Comparison of ENCODE assay signal across 19 mouse cellular contexts in genomic region chr5:36623670-36624069, GRCm38 (mm10). TPM values are rescaled to one million over a fixed set of nuclear protein-coding genes. Genes with fewer than 3 reads are reported as not detected.
A peak's percentile ranks its signal among the peaks of the same experiment; 100 is the strongest.
DNase-seq lines count a peak whose midpoint lies in the region; ATAC-seq lines count a peak whose summit lies in the region.
"Had no signal": no experiment of that assay in that cellular context is flagged by ENCODE, and none has a peak within 500 bp of the region (broad histone marks: within the 10 kb centered on the region; RNA-seq: fewer than 3 reads in every experiment).

No protein-coding gene starts in this region.

- no peaks in the 10 kb centered on the region for H3K27me3 ChIP-seq in liver, embryonic 12.5 days (replicated peaks)
- no peaks in the 10 kb centered on the region for H3K27me3 ChIP-seq in liver, embryonic 11.5 days (replicated peaks; ENCODE audit: control insufficient read depth, insufficient read depth, low read length)
- H3K27me3 ChIP-seq in midbrain, embryonic 11.5 days (ENCODE audit: control insufficient read depth, insufficient read depth, low read length): no peaks in the 10 kb centered on the region
- H3K27me3 ChIP-seq in midbrain, embryonic 15.5 days (replicated peaks): no peaks in the 10 kb centered on the region
- H3K27me3 ChIP-seq: heart, embryonic 12.5 days; hindbrain, embryonic 12.5 days had no signal

- no peak for ATAC-seq in liver, embryonic 12.5 days
- ATAC-seq in liver, embryonic 11.5 days (replicated peaks; ENCODE audit: low FRiP score): no peak
- ATAC-seq in midbrain, embryonic 11.5 days (ENCODE audit: low FRiP score): no peak
- ATAC-seq in midbrain, embryonic 15.5 days (replicated peaks): no peak
- no peak for ATAC-seq in erythroblast, adult 5-6 weeks (replicated peaks; ENCODE audit: low FRiP score, poor library complexity, severe bottlenecking)
- ATAC-seq: forebrain, embryonic 14.5 days; hindbrain, postnatal 0 days had no signal

- DNase-seq in liver, embryonic 11.5 days (ENCODE audit: low spot score): no peak
- peak; percentile 23 for DNase-seq in midbrain, embryonic 11.5 days (ENCODE audit: low spot score, missing footprints)
- DNase-seq in adrenal gland, adult 8-10 months: no peak
- DNase-seq: adrenal gland, postnatal 14 days; cerebellum, adult 2 months; cerebellum, postnatal 10 days; gastrocnemius, postnatal 10 days had no signal

- H3K27ac ChIP-seq in liver, embryonic 12.5 days: peak overlapping the region; percentile 99
- H3K27ac ChIP-seq in liver, embryonic 11.5 days (ENCODE audit: low read depth, low read length): no peak overlapping the region
- H3K27ac ChIP-seq in midbrain, embryonic 11.5 days (ENCODE audit: low read depth, low read length): no peak overlapping the region
- H3K27ac ChIP-seq in midbrain, embryonic 15.5 days: no peak overlapping the region
- 0 out of 2 replicates have a peak overlapping the region, but pooled peaks have one; percentile 12 for H3K27ac ChIP-seq in brown adipose tissue, adult 24 weeks (replicated peaks; ENCODE audit: low read depth, low read length)
- H3K27ac ChIP-seq: embryonic facial prominence, embryonic 10.5 days; forebrain, embryonic 10.5 days; hindbrain, embryonic 12.5 days; hindbrain, postnatal 0 days had no signal

- WGBS in liver, embryonic 12.5 days (ENCODE audit: insufficient replicate concordance): 83% methylated on average over 5 of the region's 5 CpGs
- 82% methylated on average over 5 of the region's 5 CpGs for WGBS in liver, embryonic 11.5 days
- WGBS in midbrain, embryonic 11.5 days: 93% methylated on average over 5 of the region's 5 CpGs
- 91% methylated on average over 5 of the region's 5 CpGs for WGBS in midbrain, embryonic 15.5 days

- no peaks in the 10 kb centered on the region for H3K9me3 ChIP-seq in liver, embryonic 12.5 days (replicated peaks)
- no peaks in the 10 kb centered on the region for H3K9me3 ChIP-seq in liver, embryonic 11.5 days (ENCODE audit: control insufficient read depth, low read length)
- H3K9me3 ChIP-seq in midbrain, embryonic 11.5 days (ENCODE audit: control insufficient read depth, low read length): no peaks in the 10 kb centered on the region
- H3K9me3 ChIP-seq in midbrain, embryonic 15.5 days: no peaks in the 10 kb centered on the region
- H3K9me3 ChIP-seq: embryonic facial prominence, embryonic 10.5 days; forebrain, embryonic 10.5 days; G1E; heart, embryonic 12.5 days; hindbrain, embryonic 12.5 days had no signal

- H3K4me1 ChIP-seq in liver, embryonic 12.5 days: peaks cover 75% of the 10 kb centered on the region
- H3K4me1 ChIP-seq in liver, embryonic 11.5 days (replicated peaks; ENCODE audit: control insufficient read depth, insufficient read depth, low read length): peaks cover 42% of the 10 kb centered on the region
- H3K4me1 ChIP-seq in midbrain, embryonic 11.5 days (ENCODE audit: control insufficient read depth, insufficient read depth, low read length): no peaks in the 10 kb centered on the region
- 0 out of 2 replicates have a peak, but pooled peaks cover 3% of the 10 kb centered on the region for H3K4me1 ChIP-seq in midbrain, embryonic 15.5 days
- peaks cover 11% of the 10 kb centered on the region for H3K4me1 ChIP-seq in brown adipose tissue, adult 24 weeks (ENCODE audit: control insufficient read depth, insufficient read depth, insufficient read length, low read length)
- H3K4me1 ChIP-seq: forebrain, embryonic 10.5 days had no signal

- H3K4me3 ChIP-seq in liver, embryonic 12.5 days: no peak overlapping the region
- no peak overlapping the region for H3K4me3 ChIP-seq in liver, embryonic 11.5 days (ENCODE audit: low read depth, low read length)
- no peak overlapping the region for H3K4me3 ChIP-seq in midbrain, embryonic 11.5 days (ENCODE audit: low read depth, low read length)
- H3K4me3 ChIP-seq in midbrain, embryonic 15.5 days: no peak overlapping the region
- H3K4me3 ChIP-seq in brown adipose tissue, adult 24 weeks (ENCODE audit: insufficient read depth, low read depth, low read length): no peak overlapping the region
- H3K4me3 ChIP-seq: embryonic facial prominence, embryonic 10.5 days; erythroblast, embryonic 14.5 days; forebrain, embryonic 10.5 days; heart, embryonic 12.5 days; hindbrain, embryonic 12.5 days had no signal

- peaks cover 54% of the 10 kb centered on the region for H3K36me3 ChIP-seq in liver, embryonic 12.5 days
- peaks cover 2% of the 10 kb centered on the region; the same call in 1 of the 2 replicates for H3K36me3 ChIP-seq in liver, embryonic 11.5 days (ENCODE audit: control insufficient read depth, insufficient read depth, low read length)
- peaks cover 3% of the 10 kb centered on the region; the same call in 1 of the 2 replicates for H3K36me3 ChIP-seq in midbrain, embryonic 11.5 days (ENCODE audit: control insufficient read depth, insufficient read depth, low read length)
- 0 out of 2 replicates have a peak, but pooled peaks cover under 1% of the 10 kb centered on the region for H3K36me3 ChIP-seq in midbrain, embryonic 15.5 days (replicated peaks)

- H3K9ac ChIP-seq in liver, embryonic 12.5 days: peak overlapping the region; percentile 37; the same call in 1 of the 2 replicates
- no peak overlapping the region for H3K9ac ChIP-seq in liver, embryonic 11.5 days (ENCODE audit: low read depth, low read length)
- H3K9ac ChIP-seq in midbrain, embryonic 11.5 days (ENCODE audit: low read length): no peak overlapping the region
- no peak overlapping the region for H3K9ac ChIP-seq in midbrain, embryonic 15.5 days
- H3K9ac ChIP-seq: heart, embryonic 12.5 days; hindbrain, embryonic 12.5 days had no signal

- no peak overlapping the region for H3K4me2 ChIP-seq in liver, embryonic 12.5 days
- no peak overlapping the region for H3K4me2 ChIP-seq in liver, embryonic 11.5 days
- H3K4me2 ChIP-seq in midbrain, embryonic 11.5 days: no peak overlapping the region
- no peak overlapping the region for H3K4me2 ChIP-seq in midbrain, embryonic 15.5 days
- H3K4me2 ChIP-seq: heart, embryonic 12.5 days; hindbrain, embryonic 12.5 days had no signal

RNA-seq across cellular contexts. Expression of gene Tbc1d14, which starts 30.6 kb away (rescaled TPM):
- 15.4 and 15.7 TPM in 2 replicates for polyA plus RNA-seq in liver, embryonic 12.5 days (2016; fragmentation: Nextera tagmentation; extraction: Ambion mirVana)
- 26.0 and 30.2 TPM in 2 replicates for polyA plus RNA-seq in liver, embryonic 11.5 days (2014; fragmentation: Nextera tagmentation; extraction: Ambion mirVana)
- 41.2 TPM in 2 replicates for polyA plus RNA-seq in midbrain, embryonic 11.5 days (2014; fragmentation: Nextera tagmentation; extraction: Ambion mirVana)
- 70.4 and 75.0 TPM in 2 replicates for polyA plus RNA-seq in midbrain, embryonic 15.5 days (2015; fragmentation: Nextera tagmentation; extraction: Ambion mirVana)
- 8.7 and 8.8 TPM in 2 replicates for polyA plus RNA-seq in brown adipose tissue, adult 24 weeks (2012; ENCODE audit: insufficient read depth, insufficient read length, missing spikeins)
- 8.1 and 15.9 TPM in 2 replicates for total RNA-seq in erythroblast, adult 5-6 weeks (2015; ENCODE audit: low replicate concordance)
- total RNA-seq in erythroblast, adult 5-6 weeks (2017; ENCODE audit: low replicate concordance): 11.3 and 12.1 TPM in 2 replicates
- total RNA-seq in adrenal gland, adult 8-10 months (2022): 10 to 100 TPM; 46.1 to 55.5 (median 53.4) TPM

Comparison
In these comparisons a context has a peak if more than half of its experiments do, and no peak if none do; other contexts are left out.
1. H3K27ac ChIP-seq: peak in liver, embryonic 12.5 days (single experiment) and brown adipose tissue, adult 24 weeks (single experiment); none in liver, embryonic 11.5 days (single experiment), midbrain, embryonic 11.5 days (single experiment) and midbrain, embryonic 15.5 days (single experiment).